ENCODE assay signal across 1 mouse cellular context in the genomic region with DNA sequence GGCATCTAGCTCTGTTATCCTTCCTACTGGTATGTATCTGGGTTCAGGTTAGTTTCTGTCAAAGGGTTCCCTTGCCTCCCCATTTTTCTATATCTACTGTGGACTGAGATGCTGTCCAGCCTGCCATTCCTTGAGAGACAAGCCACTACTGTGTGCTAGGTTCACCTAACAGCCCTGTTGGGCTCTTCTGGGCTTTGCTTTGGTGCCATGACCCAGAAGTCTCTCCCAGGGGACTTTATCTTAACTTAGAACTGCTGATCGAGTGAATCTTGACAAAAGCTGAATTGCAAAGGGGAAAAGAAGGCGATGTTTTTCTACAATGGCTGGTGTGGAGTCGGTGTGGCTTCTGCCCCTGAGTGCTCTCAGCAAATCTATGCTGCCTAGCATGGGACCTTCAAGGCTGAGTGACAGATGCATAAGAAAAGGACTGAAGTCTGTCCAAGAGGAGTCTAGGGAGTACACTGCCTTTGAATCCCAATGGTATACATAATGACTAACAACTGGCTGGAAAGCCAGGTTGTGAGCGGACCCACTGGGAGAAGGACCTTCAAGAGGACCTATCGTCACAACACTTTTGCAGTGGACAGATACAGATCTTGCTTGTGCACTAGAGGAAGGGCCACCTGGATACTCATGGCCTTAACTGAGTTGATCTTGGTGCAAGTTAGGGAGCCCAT.
TF ChIP-seq lines count a peak whose summit lies in the region.

No protein-coding gene starts in this region.

TF ChIP-seq in CH12.LX, 34 proteins besides CTCF, POLR2A, EP300 and RAD21:
- no peak for TF ChIP-seq IRF4 (IDR thresholded peaks at IDR 0.05; ENCODE audit: low read depth, low read length)
- peak; percentile 81 for TF ChIP-seq POLR2AphosphoS2 (IDR thresholded peaks at IDR 0.05; ENCODE audit: low read depth, low read length)
- TF ChIP-seq CHD2 (IDR thresholded peaks at IDR 0.05; ENCODE audit: low read length), result peak; percentile 24; the same call in 1 of the 2 replicates
- no peak for TF ChIP-seq ELF1 (IDR thresholded peaks at IDR 0.05; ENCODE audit: low read depth, low read length)
